Mouse (Mus musculus) bone marrow macrophage, adult 2 months (primary cell): ENCODE measurements around the gene Sfmbt2.

Experiments
- CTCF ChIP-seq: IDR thresholded peaks from 2 replicates; pipeline ENCODE4 v1.5.1; 2012; ENCODE audit warnings: low read depth, mild to moderate bottlenecking, low read length, moderate library complexity
- POLR2A ChIP-seq: IDR thresholded peaks from 2 replicates; pipeline ENCODE4 v1.6.1; 2012; ENCODE audit warnings: mild to moderate bottlenecking, low read depth, low read length, borderline replicate concordance

DNA sequence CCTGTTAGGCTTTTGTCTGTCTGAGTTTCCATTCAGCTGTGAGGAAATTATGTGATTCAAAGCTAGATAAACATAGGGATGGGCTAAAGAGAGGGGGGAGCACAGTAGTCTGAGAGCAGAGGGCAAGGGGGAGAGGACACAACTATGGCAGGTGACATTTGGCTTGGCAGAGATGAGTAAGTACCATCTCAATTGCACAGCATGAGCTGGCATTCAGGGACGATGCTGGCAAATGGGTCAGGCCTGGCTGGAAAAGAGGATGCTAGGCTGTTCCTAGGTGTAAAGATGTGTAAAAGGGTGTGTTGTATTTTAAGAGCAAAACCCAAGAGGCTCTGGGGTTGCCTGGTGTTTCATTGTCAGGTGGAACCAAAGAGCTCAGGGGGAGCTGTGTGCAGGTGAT, 188.5 kb downstream of the Sfmbt2 start:
- TF ChIP-seq POLR2A = no peak
- TF ChIP-seq CTCF = no peak
